Mouse (Mus musculus): ENCODE measurements at regions not wholly inside any gene's neighbourhood (a gene's known extent, or its start where the extent isn't known, plus 50 kb on each side); places are given as distances from the start of the nearest gene placed in this dataset.

DNA sequence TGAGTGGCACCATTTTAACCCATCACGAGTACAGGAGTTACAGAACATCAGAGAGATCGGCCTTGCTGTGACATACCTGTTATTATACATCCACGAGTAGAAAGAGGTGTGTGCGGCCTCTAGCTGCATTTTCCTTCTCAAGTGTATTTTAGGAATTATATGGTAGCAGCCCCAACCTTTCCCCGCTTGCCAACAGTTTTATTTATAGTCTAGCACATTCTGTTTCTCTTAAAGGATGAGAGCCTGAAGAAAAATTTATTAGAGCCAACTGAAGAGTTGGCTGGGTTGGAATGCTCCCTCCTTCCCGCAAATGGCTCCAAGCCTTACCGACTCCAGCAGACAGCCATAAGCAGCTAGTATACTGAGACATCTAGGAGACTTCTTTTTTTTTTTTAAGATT is 67.0 kb upstream of the Frmd4b start:
- TF ChIP-seq ETS1 (IDR thresholded peaks at IDR 0.05; ENCODE audit: low read depth, low read length): no peak
- no peak for TF ChIP-seq SIN3A (IDR thresholded peaks at IDR 0.05; ENCODE audit: low read length)
- TF ChIP-seq MEF2A (IDR thresholded peaks at IDR 0.05; ENCODE audit: extremely low read depth, insufficient replicate concordance, low read depth, low read length, poor library complexity, severe bottlenecking): no peak
- no peak for TF ChIP-seq POLR2A (IDR thresholded peaks at IDR 0.05; ENCODE audit: control insufficient read depth in 1 of 2, insufficient read depth in 1 of 2, low read depth in 1 of 2, low read length in 2 of 2, poor library complexity in 1 of 2)
- no peak for TF ChIP-seq GATA1 (IDR thresholded peaks at IDR 0.05; ENCODE audit: low read depth, low read length)
- TF ChIP-seq ELF1 (IDR thresholded peaks at IDR 0.05; ENCODE audit: low read depth, low read length): no peak
- no peak for TF ChIP-seq USF2 (IDR thresholded peaks at IDR 0.05; ENCODE audit: borderline replicate concordance in 1 of 2, insufficient read depth in 1 of 2, low read depth in 1 of 2, low read length in 2 of 2)

All from MEL (cell line).